Mouse (Mus musculus) liver, embryonic 12.5 days (tissue): ENCODE data around the gene Cnp. TPM values are rescaled to one million over a fixed set of nuclear protein-coding genes. Genes with fewer than 3 reads are reported as not detected.

Experiments
- ATAC-seq: fragments of 200-750 bp; cut with Nextera tagmentation; 2 replicates; pipeline ENCODE4 v1.8.0; 2017; ENCODE audit warnings: moderate number of reproducible peaks, mild to moderate bottlenecking, moderate library complexity
- H3K27ac ChIP-seq: fragments of 300-500 bp; sonication (generic); 2 replicates; pipeline ENCODE4 v1.5.1; 2016; ENCODE audit warnings: mild to moderate bottlenecking
- H3K27me3 ChIP-seq: fragments of 300-500 bp; sonication (generic); replicated peaks from 2 replicates; pipeline ENCODE4 v1.6.1; 2016; ENCODE audit warnings: mild to moderate bottlenecking, moderate library complexity
- H3K36me3 ChIP-seq: fragments of 300-500 bp; sonication (generic); 2 replicates; pipeline ENCODE4 v1.6.1; 2016; ENCODE audit warnings: mild to moderate bottlenecking, moderate library complexity
- H3K4me1 ChIP-seq: fragments of 300-500 bp; sonication (generic); 2 replicates; pipeline ENCODE4 v1.6.1; 2016
- H3K4me2 ChIP-seq: fragments of 300-500 bp; sonication (generic); 2 replicates; pipeline ENCODE4 v1.6.1; 2016; ENCODE audit warnings: mild to moderate bottlenecking, moderate library complexity
- H3K4me3 ChIP-seq: fragments of 300-500 bp; sonication (generic); 2 replicates; pipeline ENCODE4 v1.5.1; 2016; ENCODE audit warnings: mild to moderate bottlenecking, moderate library complexity
- H3K9ac ChIP-seq: fragments of 300-500 bp; sonication (generic); 2 replicates; pipeline ENCODE4 v1.6.1; 2016; ENCODE audit warnings: mild to moderate bottlenecking, moderate library complexity
- H3K9me3 ChIP-seq: fragments of 300-500 bp; sonication (generic); replicated peaks from 2 replicates; pipeline ENCODE4 v1.6.1; 2016; ENCODE audit warnings: mild to moderate bottlenecking, moderate library complexity
- WGBS: fragments of 180-500 bp; shearing (Covaris S2); methylation state at CpG from one replicate; pipeline ENCODE4 v1.1.7; 2016; ENCODE audit not compliant: insufficient replicate concordance; 5-methylcytosine and 5-hydroxymethylcytosine counted together
- polyA plus RNA-seq: library from polyadenylated mRNA; unstranded; fragments of >200 nt; fragmentation: Nextera tagmentation; extraction: Ambion mirVana; gene quantifications from 2 replicates; pipeline ENCODE4 v1.2.1, GENCODE M21; 2016

Cnp gene
- polyA plus RNA-seq, 1 experiment from 2014 or later, result 12.9 TPM

DNA sequence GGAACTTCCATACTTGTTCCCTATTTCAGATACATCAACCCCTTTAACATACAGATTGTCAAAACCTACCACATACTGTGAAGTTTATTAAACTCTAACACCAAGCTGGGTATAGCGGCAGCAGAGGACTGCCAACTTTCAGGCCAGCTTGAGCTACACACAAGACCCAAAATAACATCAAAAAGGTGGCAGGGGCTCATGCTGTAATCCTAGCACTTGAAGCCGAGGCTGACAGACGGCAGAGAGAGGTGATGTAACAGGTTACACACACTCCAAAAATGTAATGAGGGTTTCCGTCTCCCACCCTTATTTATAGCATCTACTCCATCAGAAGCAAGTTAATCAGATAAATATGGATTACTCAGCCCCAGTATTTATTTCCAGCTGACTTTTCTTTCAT is 20.8 kb downstream of the Cnp start:
- no peak overlapping the region for H3K4me2 ChIP-seq
- peaks cover 100% of the 10 kb centered on the region for H3K36me3 ChIP-seq
- no peaks in the 10 kb centered on the region for H3K27me3 ChIP-seq
- H3K9me3 ChIP-seq, result no peaks in the 10 kb centered on the region
- 77% methylated on average over 4 of the region's 4 CpGs for WGBS
- H3K4me1 ChIP-seq, result no peaks in the 10 kb centered on the region
- H3K4me3 ChIP-seq, result no peak overlapping the region
- no peak overlapping the region for H3K9ac ChIP-seq
- H3K27ac ChIP-seq, result no peak overlapping the region
- ATAC-seq, result no peak

DNA sequence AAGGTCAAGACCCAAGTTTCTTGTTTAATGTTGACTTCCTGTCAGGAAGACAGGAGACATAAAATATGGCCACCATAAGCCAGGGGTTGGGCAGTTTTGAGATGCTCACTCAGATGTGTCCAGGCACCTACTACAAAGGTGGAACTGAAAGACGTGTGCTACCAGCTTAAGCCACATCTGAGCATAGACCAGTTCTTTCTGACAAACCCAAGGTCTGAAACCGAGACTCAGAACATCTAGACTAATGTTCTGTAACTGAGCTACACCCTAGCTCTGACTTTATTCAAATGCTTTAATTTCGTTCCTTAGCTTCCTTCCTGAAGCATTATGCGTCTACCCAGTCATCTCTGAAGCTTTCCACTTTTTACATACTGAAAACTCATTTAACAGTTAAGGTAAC is 23.4 kb downstream of the Cnp start:
- no peak overlapping the region for H3K4me2 ChIP-seq
- peaks cover 93% of the 10 kb centered on the region for H3K36me3 ChIP-seq
- H3K9me3 ChIP-seq, result no peaks in the 10 kb centered on the region
- no peak overlapping the region for H3K27ac ChIP-seq
- H3K4me3 ChIP-seq, result no peak overlapping the region
- H3K9ac ChIP-seq, result no peak overlapping the region
- ATAC-seq, result no peak
- 87% methylated on average over 4 of the region's 4 CpGs for WGBS
- peaks cover 16% of the 10 kb centered on the region for H3K4me1 ChIP-seq
- no peaks in the 10 kb centered on the region for H3K27me3 ChIP-seq

DNA sequence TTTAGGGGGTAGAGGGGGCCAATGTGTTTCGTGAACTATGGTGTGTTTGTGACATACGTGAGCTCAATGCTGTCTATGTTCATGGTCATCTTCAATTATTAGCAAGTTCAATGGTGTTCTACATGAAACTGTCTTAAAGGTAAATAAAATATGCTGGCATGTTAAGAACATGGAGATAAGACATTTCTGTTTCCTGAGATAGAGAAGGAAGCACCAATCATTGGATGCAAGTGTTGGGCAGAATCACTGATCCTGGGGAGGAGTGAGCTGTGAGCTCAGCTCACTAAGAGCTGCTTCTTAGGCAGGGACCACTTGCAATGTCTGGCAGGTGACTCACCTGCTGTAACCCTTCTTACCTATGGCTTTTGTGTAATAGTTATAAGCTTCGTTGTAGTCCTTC is 26.7 kb downstream of the Cnp start:
- no peak overlapping the region for H3K9ac ChIP-seq
- H3K27me3 ChIP-seq, result no peaks in the 10 kb centered on the region
- H3K36me3 ChIP-seq, result peaks cover 77% of the 10 kb centered on the region
- no peak overlapping the region for H3K4me2 ChIP-seq
- peaks cover 42% of the 10 kb centered on the region for H3K4me1 ChIP-seq
- ATAC-seq, result no peak
- H3K27ac ChIP-seq, result no peak overlapping the region
- no peaks in the 10 kb centered on the region for H3K9me3 ChIP-seq
- 85% methylated on average over 3 of the region's 3 CpGs for WGBS
- no peak overlapping the region for H3K4me3 ChIP-seq

DNA sequence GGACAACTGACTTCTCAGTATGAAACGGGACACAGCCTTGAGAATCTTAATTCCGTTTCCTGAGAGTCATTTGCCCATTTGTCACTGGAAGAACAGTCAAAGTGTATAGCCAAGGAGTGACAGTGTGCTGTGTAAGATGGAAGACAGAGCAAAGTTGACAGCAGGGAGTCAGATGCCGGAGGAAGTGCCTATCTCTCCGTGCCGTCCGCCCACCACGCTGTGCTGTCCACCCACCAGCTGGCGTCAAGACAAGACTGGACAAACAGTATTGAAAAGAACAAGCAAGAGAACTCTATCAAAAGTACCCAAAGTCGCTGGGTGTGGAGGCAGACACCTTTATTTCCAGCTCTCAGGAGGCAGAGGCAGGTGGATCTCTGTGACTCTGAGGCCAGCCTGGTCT is 28.5 kb downstream of the Cnp start:
- Histone ChIP-seq H3K27ac (no peak overlapping the region), H3K9me3 (no peaks in the 10 kb centered on the region), H3K27me3 (no peaks in the 10 kb centered on the region), H3K4me1 (peaks cover 43% of the 10 kb centered on the region), H3K4me3 (no peak overlapping the region), H3K9ac (no peak overlapping the region), H3K36me3 (peaks cover 73% of the 10 kb centered on the region), H3K4me2 (no peak overlapping the region)
- WGBS, result 76% methylated on average over 9 of the region's 9 CpGs
- ATAC-seq, result no peak

DNA sequence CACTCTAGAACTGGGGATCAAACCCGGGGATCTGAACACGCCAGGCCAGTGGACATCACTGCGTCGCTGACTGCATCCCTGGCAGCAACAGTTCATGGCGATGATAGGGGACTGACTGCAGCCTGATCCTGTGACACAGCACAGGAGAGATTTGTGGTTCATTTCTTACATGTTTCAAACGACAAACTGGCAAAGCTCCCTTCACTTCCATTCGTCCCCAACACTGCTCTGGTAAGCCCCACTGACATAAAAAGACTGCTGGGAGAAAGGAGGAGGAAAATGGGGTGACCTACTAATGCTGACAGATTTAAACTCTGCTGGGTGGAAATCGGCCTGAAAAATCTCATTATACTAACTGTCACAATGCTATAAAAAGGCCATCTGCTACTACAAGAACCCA is 29.1 kb downstream of the Cnp start:
- WGBS, result 78% methylated on average over 8 of the region's 8 CpGs
- no peak for ATAC-seq
- H3K4me2 ChIP-seq, result no peak overlapping the region
- no peaks in the 10 kb centered on the region for H3K9me3 ChIP-seq
- no peak overlapping the region for H3K27ac ChIP-seq
- H3K36me3 ChIP-seq, result peaks cover 73% of the 10 kb centered on the region
- H3K4me3 ChIP-seq, result no peak overlapping the region
- peaks cover 43% of the 10 kb centered on the region for H3K4me1 ChIP-seq
- H3K9ac ChIP-seq, result no peak overlapping the region
- H3K27me3 ChIP-seq, result no peaks in the 10 kb centered on the region

DNA sequence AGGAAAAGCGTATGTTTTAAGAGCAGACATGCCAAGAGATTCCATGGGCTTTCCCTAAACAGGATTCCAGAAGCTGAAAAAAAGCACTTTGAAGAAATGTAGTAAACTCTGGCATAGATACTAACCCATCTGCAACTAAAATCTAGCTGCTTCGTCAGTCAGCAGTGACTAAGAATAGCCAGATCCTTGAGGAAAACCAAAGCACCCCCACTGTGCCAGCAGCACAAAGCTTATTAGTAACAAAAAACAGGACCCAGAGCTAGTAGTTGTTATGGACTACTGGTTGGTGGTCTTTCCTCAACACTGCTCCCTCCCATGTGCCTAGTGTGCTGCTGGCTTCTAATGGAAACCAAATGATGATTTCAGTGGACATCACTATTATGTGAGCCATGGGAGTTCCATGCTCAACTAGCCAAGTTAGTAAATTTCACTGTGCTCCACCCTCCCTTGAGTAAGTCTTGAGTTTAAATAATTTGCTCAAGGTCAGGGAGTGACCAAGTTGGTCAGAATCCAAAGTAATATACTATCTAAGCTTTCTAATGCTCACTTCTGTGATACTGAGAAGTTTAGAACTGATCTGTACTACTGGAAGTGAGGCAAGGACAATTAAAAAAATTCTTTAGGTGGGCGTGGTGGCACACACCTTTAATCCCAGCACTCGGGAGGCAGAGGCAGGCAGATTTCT is 29.8 kb downstream of the Cnp start:
- Histone ChIP-seq H3K4me3 (no peak overlapping the region), H3K9ac (no peak overlapping the region), H3K36me3 (peaks cover 70% of the 10 kb centered on the region), H3K4me2 (no peak overlapping the region), H3K27me3 (no peaks in the 10 kb centered on the region), H3K4me1 (peaks cover 49% of the 10 kb centered on the region), H3K27ac (no peak overlapping the region), H3K9me3 (no peaks in the 10 kb centered on the region)
- 77% methylated on average over 4 of the region's 4 CpGs for WGBS
- no peak for ATAC-seq

DNA sequence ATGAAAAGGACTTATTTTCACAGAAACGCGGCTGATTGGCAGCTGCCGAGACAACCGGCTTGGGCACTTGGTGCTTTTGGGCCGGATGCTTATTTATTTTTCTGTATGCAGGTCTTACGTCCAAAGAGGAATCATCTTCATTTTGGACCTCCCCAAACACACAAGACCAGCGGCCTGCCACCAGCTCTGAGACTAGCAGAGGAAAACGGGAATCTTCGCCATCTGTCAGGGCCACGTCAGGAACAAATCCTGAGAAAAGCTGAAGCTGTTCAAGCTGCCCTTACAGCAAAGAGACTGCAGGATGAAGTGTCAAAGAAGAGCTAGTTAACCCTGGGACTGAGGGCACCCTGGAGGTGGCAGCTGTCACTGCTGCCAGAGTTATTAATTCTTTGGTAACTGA is 30.7 kb downstream of the Cnp start:
- Histone ChIP-seq H3K4me2 (no peak overlapping the region), H3K9ac (no peak overlapping the region), H3K36me3 (peaks cover 65% of the 10 kb centered on the region), H3K27me3 (no peaks in the 10 kb centered on the region), H3K9me3 (no peaks in the 10 kb centered on the region), H3K4me1 (peaks cover 59% of the 10 kb centered on the region), H3K4me3 (no peak overlapping the region), H3K27ac (no peak overlapping the region)
- 86% methylated on average over 10 of the region's 10 CpGs for WGBS
- no peak for ATAC-seq

DNA sequence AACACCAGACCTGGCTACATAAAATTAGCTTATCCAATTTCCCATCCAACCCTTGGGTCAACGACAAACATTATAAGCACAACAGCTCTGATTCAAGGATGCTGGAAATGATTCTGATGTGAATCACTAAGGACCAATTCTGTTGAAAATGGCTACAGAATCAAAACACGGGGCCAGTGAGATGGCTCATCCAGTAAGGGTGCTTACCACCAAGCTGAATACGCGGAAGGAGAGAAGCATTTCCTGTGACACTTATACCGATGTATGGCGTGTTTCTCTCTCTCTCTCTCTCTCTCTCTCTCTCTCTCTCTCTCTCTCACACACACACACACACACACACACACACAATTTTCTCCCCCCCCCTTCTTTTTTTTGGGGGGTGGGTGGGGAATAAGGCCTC is 32.4 kb downstream of the Cnp start:
- Histone ChIP-seq H3K9me3 (no peaks in the 10 kb centered on the region), H3K9ac (no peak overlapping the region), H3K36me3 (peaks cover 60% of the 10 kb centered on the region), H3K4me2 (no peak overlapping the region), H3K4me1 (peaks cover 60% of the 10 kb centered on the region), H3K27me3 (no peaks in the 10 kb centered on the region), H3K27ac (no peak overlapping the region), H3K4me3 (no peak overlapping the region)
- 78% methylated on average over 6 of the region's 6 CpGs for WGBS
- no peak for ATAC-seq

DNA sequence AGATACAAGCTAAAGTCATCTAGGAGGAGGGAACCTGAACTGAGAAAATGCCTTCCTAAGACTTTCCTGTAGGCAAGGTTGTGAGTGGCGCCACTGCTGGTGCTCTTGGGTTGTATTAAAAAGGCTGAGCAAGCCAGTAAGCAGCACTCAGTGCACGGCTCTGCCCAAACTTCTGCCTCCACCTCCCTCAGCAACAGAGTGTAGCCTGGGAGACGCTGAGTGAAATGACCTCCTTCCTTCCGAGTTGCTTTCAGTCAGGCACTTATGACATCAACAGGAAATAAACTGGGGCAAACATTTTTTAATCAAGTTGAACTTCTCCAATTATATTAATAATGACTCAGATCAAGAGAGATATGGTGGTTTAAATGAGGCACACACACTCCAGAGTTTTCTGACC is 34.1 kb downstream of the Cnp start:
- peaks cover 47% of the 10 kb centered on the region for H3K4me1 ChIP-seq
- no peak overlapping the region for H3K4me3 ChIP-seq
- peaks cover 56% of the 10 kb centered on the region for H3K36me3 ChIP-seq
- no peak overlapping the region for H3K27ac ChIP-seq
- H3K9me3 ChIP-seq, result no peaks in the 10 kb centered on the region
- no peaks in the 10 kb centered on the region for H3K27me3 ChIP-seq
- ATAC-seq, result no peak
- H3K4me2 ChIP-seq, result no peak overlapping the region
- WGBS, result 66% methylated on average over 4 of the region's 4 CpGs
- H3K9ac ChIP-seq, result no peak overlapping the region

DNA sequence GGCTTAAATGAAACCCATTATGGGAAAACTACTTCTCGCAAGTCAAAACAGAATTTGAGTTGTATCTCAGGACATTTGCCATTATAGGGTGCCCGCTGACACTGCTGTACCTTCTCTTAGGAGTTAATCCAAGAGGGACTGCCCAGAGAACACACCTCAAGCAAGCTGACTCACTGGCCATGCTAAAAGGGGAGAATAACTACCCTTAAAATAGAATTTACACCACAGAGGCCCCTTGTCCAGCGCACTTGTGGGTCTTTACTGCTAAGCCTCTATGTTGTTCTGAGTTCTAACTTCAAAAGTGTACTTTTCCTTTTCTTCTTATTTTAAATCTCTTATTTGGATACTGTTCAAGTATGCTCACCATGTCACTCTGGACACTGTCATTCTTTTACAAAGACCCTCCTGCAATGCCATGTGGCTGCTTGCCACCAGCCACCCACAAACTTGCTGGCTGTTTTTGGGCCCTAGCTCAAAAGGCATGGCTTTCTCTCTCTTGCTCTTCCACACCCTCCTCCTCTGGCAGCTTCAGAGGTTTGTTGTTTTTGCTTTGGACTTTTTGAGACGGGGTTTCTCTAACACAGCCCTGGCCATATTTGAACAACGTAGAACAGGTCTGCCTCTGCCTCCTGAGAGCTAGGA is 34.8 kb downstream of the Cnp start:
- H3K9ac ChIP-seq, result no peak overlapping the region
- no peak overlapping the region for H3K27ac ChIP-seq
- peaks cover 57% of the 10 kb centered on the region for H3K36me3 ChIP-seq
- WGBS, result 79% methylated on average over 5 of the region's 5 CpGs
- no peak overlapping the region for H3K4me3 ChIP-seq
- no peaks in the 10 kb centered on the region for H3K27me3 ChIP-seq
- H3K9me3 ChIP-seq, result no peaks in the 10 kb centered on the region
- peaks cover 46% of the 10 kb centered on the region for H3K4me1 ChIP-seq
- ATAC-seq, result no peak
- no peak overlapping the region for H3K4me2 ChIP-seq

DNA sequence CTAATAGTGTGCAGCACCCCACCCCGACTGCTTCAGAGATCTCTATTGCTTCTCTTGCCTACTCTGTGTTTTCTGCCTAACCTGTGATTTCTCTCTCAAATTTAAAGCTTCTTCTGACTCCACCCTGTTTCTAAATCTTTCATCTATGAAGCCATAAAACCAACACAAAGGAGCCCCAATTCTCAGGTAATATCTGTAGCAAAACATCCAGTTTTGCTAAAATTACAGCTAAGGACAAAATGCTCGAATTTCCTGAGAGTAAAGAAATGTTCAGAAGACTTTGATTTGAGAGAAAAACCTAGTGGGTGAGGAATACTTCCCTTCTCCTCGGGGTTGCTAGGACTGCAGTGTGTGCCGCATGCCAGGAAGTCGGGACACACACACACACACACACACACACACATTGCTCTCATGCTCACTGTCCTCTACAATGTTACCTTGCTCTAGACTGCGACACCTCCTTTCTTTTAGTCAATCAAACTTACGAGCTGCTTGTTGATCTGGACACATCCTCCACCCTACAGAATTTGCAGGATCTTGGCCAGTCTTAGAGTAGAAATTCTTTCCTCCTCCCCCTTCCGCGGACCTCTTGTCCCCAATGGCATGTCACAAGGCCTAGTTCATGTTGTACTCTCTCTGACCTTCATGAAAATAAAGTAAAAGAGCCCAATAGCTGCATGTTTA is 35.4 kb downstream of the Cnp start:
- no peak overlapping the region for H3K4me3 ChIP-seq
- no peaks in the 10 kb centered on the region for H3K27me3 ChIP-seq
- no peak for ATAC-seq
- no peaks in the 10 kb centered on the region for H3K9me3 ChIP-seq
- peaks cover 49% of the 10 kb centered on the region for H3K4me1 ChIP-seq
- no peak overlapping the region for H3K9ac ChIP-seq
- peaks cover 56% of the 10 kb centered on the region for H3K36me3 ChIP-seq
- WGBS, result 76% methylated on average over 9 of the region's 9 CpGs
- H3K4me2 ChIP-seq, result no peak overlapping the region
- H3K27ac ChIP-seq, result no peak overlapping the region

DNA sequence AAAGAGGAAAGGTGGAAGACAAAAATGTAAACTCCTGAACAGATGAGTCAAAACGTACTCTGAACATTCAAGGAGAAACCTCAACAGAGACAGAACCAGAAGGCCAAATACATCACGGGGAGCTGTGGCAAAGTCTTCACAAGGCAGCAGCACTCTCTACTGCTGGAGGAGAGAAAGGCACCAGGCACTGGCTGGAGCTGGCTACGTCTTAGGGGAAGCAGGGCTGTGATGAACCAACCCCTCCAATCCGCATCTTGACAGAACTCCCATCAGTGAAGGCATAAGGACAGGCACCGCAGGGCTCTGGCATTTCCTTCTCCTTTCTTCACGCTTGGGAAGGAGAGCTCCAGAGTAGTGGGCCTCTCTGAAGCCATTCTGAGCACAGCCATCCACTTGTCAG is 36.9 kb downstream of the Cnp start:
- Histone ChIP-seq H3K36me3 (peaks cover 52% of the 10 kb centered on the region), H3K27ac (no peak overlapping the region), H3K27me3 (no peaks in the 10 kb centered on the region), H3K4me2 (no peak overlapping the region), H3K4me3 (no peak overlapping the region), H3K9me3 (no peaks in the 10 kb centered on the region), H3K9ac (no peak overlapping the region), H3K4me1 (peaks cover 50% of the 10 kb centered on the region)
- WGBS, result 74% methylated on average over 6 of the region's 6 CpGs
- ATAC-seq, result no peak
